Mouse (Mus musculus) right cerebral cortex, adult 2 months (tissue): ENCODE results near the gene Gm10719.
"Not testable (repeated sequence)": the region's sequence is repeated elsewhere in the genome, so short reads cannot be mapped to it uniquely, and the experiment has no call there.

ENCODE experiments used
- DNase-seq, 2 experiments: peaks; one replicate each; pipeline ENCODE4 v3.0.0; 2021 to 2022; ENCODE audit warnings: low spot score in 2 of 2

Gene Gm10719

GRCm38 (mm10) chr9:3017108-3017507, at the start of gene Gm10719:
TSS of gene Gm10719 (plus strand) at chr9:3017408.
- DNase-seq = not testable (repeated sequence)

DNA sequence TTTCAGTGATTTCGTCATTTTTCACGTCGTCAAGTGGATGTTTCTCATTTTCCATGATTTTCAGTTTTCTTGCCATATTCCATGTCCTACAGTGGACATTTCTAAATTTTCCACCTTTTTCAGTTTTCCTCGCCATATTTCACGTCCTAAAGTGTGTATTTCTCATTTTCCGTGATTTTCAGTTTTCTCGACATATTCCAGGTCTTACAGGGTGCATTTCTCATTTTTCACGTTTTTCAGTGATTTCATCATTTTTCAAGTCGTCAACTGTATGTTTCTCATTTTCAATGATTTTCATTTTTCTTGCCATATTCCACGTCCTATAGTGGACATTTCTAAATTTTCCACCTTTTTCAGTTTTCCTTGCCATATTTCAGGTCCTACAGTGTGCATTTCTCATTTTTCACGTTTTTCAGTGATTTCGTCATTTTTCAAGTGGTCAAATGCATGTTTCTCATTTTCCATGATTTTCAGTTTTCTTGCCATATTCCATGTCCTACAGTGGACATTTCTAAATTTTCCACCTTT, 16.7 kb upstream of the Gm10719 start, which contains the start of gene Gm10722:
Gm10722 (plus strand) TSS at position 478 of the 528 bp plus-strand sequence.
- DNase-seq = peak in 1 of 2 experiments; percentile 5

GRCm38 (mm10) chr9:3001006-3001405, 16.2 kb upstream of the Gm10719 start:
- peak in 1 of 2 experiments; percentile 2 for DNase-seq

DNA sequence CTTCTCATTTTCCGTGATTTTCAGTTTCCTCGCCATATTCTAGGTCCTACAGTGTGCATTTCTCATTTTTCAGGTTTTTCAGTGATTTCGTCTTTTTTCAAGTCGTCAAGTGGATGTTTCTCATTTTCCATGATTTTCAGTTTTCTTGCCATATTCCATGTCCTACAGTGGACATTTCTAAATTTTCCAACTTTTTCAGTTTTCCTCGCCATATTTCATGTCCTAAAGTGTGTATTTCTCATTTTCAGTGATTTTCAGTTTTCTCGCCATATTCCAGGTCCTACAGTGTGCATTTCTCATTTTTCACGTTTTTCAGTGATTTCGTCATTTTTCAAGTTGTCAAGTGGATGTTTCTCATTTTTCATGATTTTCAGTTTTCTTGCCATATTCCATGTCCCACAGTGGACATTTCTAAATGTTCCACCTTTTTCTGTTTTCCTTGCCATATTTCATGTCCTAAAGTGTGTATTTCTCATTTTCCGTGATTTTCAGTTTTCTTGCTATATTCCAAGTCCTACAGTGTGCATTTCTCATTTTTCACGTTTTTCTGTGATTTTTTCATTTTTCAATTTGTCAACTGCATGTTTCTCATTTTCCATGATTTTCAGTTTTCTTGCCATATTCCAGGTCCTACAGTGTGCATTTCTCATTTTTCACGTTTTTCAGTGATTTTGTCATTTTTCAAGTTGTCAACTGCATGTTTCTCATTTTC, 15.1 kb upstream of the Gm10719 start:
- DNase-seq = peak; percentile 79 to 99

DNA sequence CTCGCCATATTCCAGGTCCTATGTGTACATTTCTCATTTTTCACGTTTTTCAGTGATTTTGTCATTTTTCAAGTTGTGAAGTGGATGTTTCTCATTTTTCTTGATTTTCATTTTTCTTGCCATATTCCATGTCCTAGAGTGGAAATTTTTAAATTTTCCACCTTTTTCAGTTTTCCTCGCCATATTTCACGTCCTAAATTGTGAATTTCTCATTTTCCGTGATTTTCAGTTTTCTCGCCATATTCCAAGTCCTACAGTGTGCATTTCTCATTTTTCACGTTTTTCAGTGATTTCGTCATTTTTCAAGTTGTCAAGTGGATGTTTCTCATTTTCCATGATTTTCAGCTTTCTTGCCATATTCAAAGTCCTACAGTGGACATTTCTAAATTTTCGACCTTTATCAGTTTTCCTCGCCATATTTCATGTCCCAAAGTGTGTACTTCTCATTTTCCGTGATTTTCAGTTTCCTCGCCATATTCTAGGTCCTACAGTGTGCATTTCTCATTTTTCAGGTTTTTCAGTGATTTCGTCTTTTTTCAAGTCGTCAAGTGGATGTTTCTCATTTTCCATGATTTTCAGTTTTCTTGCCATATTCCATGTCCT, 14.3 kb upstream of the Gm10719 start, which contains the start of gene Gm11168:
Gm11168 (plus strand) TSS at position 553 of the 603 bp plus-strand sequence.
- DNase-seq = not testable (repeated sequence)

GRCm38 (mm10) chr9:3006179-3006578, 11.0 kb upstream of the Gm10719 start:
- not testable (repeated sequence) for DNase-seq

GRCm38 (mm10) chr9:3006636-3007035, 10.6 kb upstream of the Gm10719 start:
- DNase-seq = peak; percentile 86 to 92

- not testable (repeated sequence) for DNase-seq
Measured at GRCm38 (mm10) chr9:3007272-3007671, 9.9 kb upstream of the Gm10719 start.

DNA sequence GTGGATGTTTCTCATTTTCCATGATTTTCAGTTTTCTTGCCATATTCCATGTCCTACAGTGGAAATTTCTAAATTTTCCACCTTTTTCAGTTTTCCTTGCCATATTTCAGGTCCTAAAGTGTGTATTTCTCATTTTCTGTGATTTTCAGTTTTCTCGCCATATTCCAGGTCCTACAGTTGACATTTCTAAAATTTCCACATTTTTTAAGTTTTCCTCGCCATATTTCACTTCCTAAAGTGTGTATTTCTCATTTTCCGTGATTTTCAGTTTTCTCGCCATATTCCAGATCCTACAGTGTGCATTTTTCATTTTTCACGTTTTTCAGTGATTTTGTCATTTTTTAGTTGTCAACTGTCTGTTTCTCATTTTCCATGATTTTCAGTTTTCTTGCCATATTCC, 7.9 kb upstream of the Gm10719 start:
- DNase-seq = not testable (repeated sequence)

GRCm38 (mm10) chr9:3012054-3012621, 5.1 kb upstream of the Gm10719 start:
- not testable (repeated sequence) for DNase-seq

DNA sequence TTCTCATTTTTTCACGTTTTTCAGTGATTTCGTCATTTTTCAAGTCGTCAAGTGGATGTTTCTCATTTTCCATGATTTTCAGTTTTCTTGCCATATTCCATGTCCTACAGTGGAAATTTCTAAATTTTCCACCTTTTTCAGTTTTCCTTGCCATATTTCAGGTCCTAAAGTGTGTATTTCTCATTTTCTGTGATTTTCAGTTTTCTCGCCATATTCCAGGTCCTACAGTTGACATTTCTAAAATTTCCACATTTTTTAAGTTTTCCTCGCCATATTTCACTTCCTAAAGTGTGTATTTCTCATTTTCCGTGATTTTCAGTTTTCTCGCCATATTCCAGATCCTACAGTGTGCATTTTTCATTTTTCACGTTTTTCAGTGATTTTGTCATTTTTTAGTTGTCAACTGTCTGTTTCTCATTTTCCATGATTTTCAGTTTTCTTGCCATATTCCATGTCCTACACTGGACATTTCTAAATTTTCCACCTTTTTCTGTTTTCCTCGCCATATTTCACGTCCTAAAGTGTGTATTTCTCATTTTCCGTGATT, 4.4 kb upstream of the Gm10719 start, which contains the start of gene Gm10721:
Gm10721 (plus strand) TSS at position 408 of the 547 bp plus-strand sequence.
- DNase-seq = not testable (repeated sequence)

GRCm38 (mm10) chr9:3015354-3015753, 1.9 kb upstream of the Gm10719 start, which contains the start of gene Gm10720:
TSS of gene Gm10720 (plus strand) at chr9:3015654.
- DNase-seq = not testable (repeated sequence)

- not testable (repeated sequence) for DNase-seq
Measured at GRCm38 (mm10) chr9:3015896-3016295, 1.3 kb upstream of the Gm10719 start.

- not testable (repeated sequence) for DNase-seq
Measured at GRCm38 (mm10) chr9:3018944-3019343, 1.7 kb downstream of the Gm10719 start.

- DNase-seq = peak in 1 of 2 experiments; percentile 24
Measured at GRCm38 (mm10) chr9:3019835-3020727, 2.9 kb downstream of the Gm10719 start.

DNA sequence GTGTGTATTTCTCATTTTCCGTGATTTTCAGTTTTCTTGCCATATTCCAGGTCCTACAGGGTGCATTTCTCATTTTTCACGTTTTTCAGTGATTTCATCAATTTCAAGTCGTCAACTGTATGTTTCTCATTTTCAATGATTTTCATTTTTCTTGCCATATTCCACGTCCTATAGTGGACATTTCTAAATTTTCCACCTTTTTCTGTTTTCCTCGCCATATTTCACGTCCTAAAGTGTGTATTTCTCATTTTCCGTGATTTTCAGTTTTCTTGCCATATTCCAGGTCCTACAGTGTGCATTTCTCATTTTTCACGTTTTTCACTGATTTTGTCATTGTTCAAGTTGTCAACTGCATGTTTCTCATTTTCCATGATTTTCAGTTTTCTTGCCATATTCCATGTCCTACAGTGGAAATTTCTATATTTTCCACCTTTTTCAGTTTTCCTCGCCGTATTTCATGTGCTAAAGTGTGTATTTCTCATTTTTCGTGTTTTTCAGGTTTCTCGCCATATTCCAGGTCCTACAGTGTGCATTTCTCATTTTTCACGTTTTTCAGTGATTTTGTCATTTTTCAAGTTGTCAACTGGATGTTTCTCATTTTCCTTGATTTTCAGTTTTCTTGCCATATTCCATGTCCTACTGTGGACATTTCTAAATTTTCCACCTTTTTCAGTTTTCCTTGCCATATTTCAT, 5.3 kb downstream of the Gm10719 start:
- peak in 1 of 2 experiments; percentile 65 for DNase-seq

- DNase-seq = peak in 1 of 2 experiments; percentile 3
Measured at GRCm38 (mm10) chr9:3023312-3023984, 6.2 kb downstream of the Gm10719 start, which contains the start of gene Gm10718. TSS of gene Gm10718 (plus strand) at chr9:3023547.

DNA sequence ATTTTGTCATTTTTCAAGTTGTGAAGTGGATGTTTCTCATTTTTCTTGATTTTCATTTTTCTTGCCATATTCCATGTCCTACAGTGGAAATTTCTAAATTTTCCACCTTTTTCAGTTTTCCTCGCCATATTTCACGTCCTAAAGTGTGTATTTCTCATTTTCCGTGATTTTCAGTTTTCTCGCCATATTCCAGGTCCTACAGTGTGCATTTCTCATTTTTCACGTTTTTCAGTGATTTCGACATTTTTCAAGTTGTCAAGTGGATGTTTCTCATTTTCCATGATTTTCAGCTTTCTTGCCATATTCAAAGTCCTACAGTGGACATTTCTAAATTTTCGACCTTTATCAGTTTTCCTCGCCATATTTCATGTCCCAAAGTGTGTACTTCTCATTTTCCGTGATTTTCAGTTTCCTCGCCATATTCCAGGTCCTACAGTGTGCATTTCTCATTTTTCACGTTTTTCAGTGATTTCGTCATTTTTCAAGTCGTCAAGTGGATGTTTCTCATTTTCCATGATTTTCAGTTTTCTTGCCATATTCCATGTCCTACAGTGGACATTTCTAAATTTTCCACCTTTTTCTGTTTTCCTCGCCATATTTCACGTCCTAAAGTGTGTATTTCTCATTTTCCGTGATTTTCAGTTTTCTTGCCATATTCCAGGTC, 6.9 kb downstream of the Gm10719 start:
- peak; percentile 63 to 67 for DNase-seq
